Mouse (Mus musculus) adrenal gland, adult 18-20 months (tissue): ENCODE results near the gene Gm5105. TPM values are rescaled to one million over a fixed set of nuclear protein-coding genes. Genes with fewer than 3 reads are reported as not detected.
A peak's percentile ranks its signal among the peaks of the same experiment; 100 is the strongest.

ENCODE experiments used
- DNase-seq, 2 experiments: peaks; one replicate each; pipeline ENCODE4 v3.0.0; 2021 to 2022; ENCODE audit warnings: low spot score in 2 of 2
- long read RNA-seq, 2 experiments: library from polyadenylated mRNA; stranded (forward); transcript quantifications; one replicate each; pipeline ENCODE4 v2.0.0; 2021
- total RNA-seq, 2 experiments: library from RNA; stranded (reverse); gene quantifications; 1 replicate in 1 of 2; 2 replicates in 1 of 2; pipeline ENCODE4 v1.2.3; 2021

Gm5105 gene
- not detected for total RNA-seq
- long read RNA-seq, experiment 1, partial matches to known transcripts = 0 of 1 reads
- long read RNA-seq, experiment 1, other reads (novel, unspliced or antisense) = 1 of 1 reads
- long read RNA-seq, experiment 2 = 0 reads

- no peak for DNase-seq
These were observed at the start of gene Gm5105 for GRCm38 (mm10) chr3:138067288-138067687. Gm5105 (minus strand) TSS chr3:138067388.

- DNase-seq = no peak
These were observed 49.7 kb upstream of the Gm5105 start for GRCm38 (mm10) chr3:138116871-138117270.

- DNase-seq = no peak
These were observed 46.9 kb upstream of the Gm5105 start for GRCm38 (mm10) chr3:138114106-138114505.

- no peak for DNase-seq
These were observed 44.0 kb upstream of the Gm5105 start for GRCm38 (mm10) chr3:138110910-138111782.

- no peak for DNase-seq
These were observed 39.7 kb upstream of the Gm5105 start for GRCm38 (mm10) chr3:138106887-138107286.

GRCm38 (mm10) chr3:138105056-138105455, 37.9 kb upstream of the Gm5105 start:
- peak in 1 of 2 experiments; percentile 11 for DNase-seq

GRCm38 (mm10) chr3:138103690-138104089, 36.5 kb upstream of the Gm5105 start:
- DNase-seq = no peak

- DNase-seq = no peak
These were observed 34.7 kb upstream of the Gm5105 start for GRCm38 (mm10) chr3:138101936-138102335.

GRCm38 (mm10) chr3:138097718-138098117, 30.5 kb upstream of the Gm5105 start:
- DNase-seq = no peak

GRCm38 (mm10) chr3:138096263-138097028, 29.3 kb upstream of the Gm5105 start:
- DNase-seq = peak in 1 of 2 experiments; percentile 34

GRCm38 (mm10) chr3:138095718-138096117, 28.5 kb upstream of the Gm5105 start:
- no peak for DNase-seq

- DNase-seq = no peak
These were observed 28.1 kb upstream of the Gm5105 start for GRCm38 (mm10) chr3:138095301-138095700.

GRCm38 (mm10) chr3:138083896-138084295, 16.7 kb upstream of the Gm5105 start:
- no peak for DNase-seq

GRCm38 (mm10) chr3:138083073-138083637, 16.0 kb upstream of the Gm5105 start:
- DNase-seq = no peak

- DNase-seq = no peak
These were observed 11.5 kb upstream of the Gm5105 start for GRCm38 (mm10) chr3:138078701-138079100.

- no peak for DNase-seq
These were observed 10.5 kb upstream of the Gm5105 start for GRCm38 (mm10) chr3:138077476-138078340.

- DNase-seq = no peak
These were observed 8.0 kb upstream of the Gm5105 start for GRCm38 (mm10) chr3:138075209-138075608.

GRCm38 (mm10) chr3:138074214-138074613, 7.0 kb upstream of the Gm5105 start:
- no peak for DNase-seq

GRCm38 (mm10) chr3:138071476-138072073, 4.4 kb upstream of the Gm5105 start:
- no peak for DNase-seq

GRCm38 (mm10) chr3:138071004-138071403, 3.8 kb upstream of the Gm5105 start:
- no peak for DNase-seq
